Mouse (Mus musculus) stomach, postnatal 0 days (tissue): Measurements from ENCODE around the gene Rad51b.

ENCODE experiments used
- CTCF ChIP-seq: IDR thresholded peaks from 2 replicates; pipeline ENCODE4 v1.5.1; 2016; ENCODE audit warnings: antibody characterized with exemption, low read depth, mild to moderate bottlenecking, moderate library complexity
- EP300 ChIP-seq: optimal IDR thresholded peaks from 2 replicates; pipeline ENCODE3; 2016; ENCODE audit warnings: antibody characterized with exemption

- no peak for TF ChIP-seq CTCF
- no peak for TF ChIP-seq EP300
Measured at GRCm38 (mm10) chr12:79340513-79340912, 43.4 kb downstream of the Rad51b start.
